Mouse (Mus musculus) gastrocnemius, adult 18-20 months (tissue): ENCODE results near the gene Arhgef17. TPM values are rescaled to one million over a fixed set of nuclear protein-coding genes. Genes with fewer than 3 reads are reported as not detected.

Experiments
- DNase-seq: peaks from one replicate; pipeline ENCODE4 v3.0.0; 2021; ENCODE audit warnings: low spot score
- total RNA-seq, 2 experiments: library from RNA; stranded (reverse); gene quantifications; 2 replicates each; pipeline ENCODE4 v1.2.3; 2021

The Arhgef17 gene
- total RNA-seq, 2 experiments from 2014 or later, result 32.1 to 35.5 TPM

- no peak for DNase-seq
These were observed 14.2 kb downstream of the Arhgef17 start for GRCm38 (mm10) chr7:100917751-100918150.

DNA sequence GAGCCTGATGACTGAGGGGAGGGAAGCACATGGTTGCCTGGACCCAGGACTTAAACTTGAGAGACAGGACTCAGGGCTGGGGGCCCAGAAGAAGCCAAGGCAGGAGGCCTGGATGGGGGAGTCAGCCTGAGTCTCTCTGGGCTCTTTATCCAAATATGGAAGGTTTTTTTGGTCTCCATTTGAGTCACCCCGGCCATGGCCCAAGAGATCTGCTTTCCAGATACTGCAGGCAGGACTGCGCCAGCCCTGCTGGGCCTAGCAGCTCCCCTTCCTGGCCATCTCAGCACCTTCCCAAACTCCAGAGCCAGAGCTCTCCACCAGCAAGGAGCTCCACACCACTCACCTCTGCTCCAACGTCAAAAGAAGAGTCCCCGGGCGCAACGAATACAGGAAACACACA, 15.4 kb downstream of the Arhgef17 start:
- DNase-seq, result no peak

GRCm38 (mm10) chr7:100915204-100915603, 16.7 kb downstream of the Arhgef17 start:
- DNase-seq, result no peak

- DNase-seq, result no peak
These were observed 20.1 kb downstream of the Arhgef17 start for GRCm38 (mm10) chr7:100911791-100912190.

GRCm38 (mm10) chr7:100911246-100911770, 20.6 kb downstream of the Arhgef17 start:
- DNase-seq, result no peak

GRCm38 (mm10) chr7:100908567-100908966, 23.3 kb downstream of the Arhgef17 start:
- no peak for DNase-seq

GRCm38 (mm10) chr7:100908061-100908460, 23.8 kb downstream of the Arhgef17 start:
- no peak for DNase-seq

DNA sequence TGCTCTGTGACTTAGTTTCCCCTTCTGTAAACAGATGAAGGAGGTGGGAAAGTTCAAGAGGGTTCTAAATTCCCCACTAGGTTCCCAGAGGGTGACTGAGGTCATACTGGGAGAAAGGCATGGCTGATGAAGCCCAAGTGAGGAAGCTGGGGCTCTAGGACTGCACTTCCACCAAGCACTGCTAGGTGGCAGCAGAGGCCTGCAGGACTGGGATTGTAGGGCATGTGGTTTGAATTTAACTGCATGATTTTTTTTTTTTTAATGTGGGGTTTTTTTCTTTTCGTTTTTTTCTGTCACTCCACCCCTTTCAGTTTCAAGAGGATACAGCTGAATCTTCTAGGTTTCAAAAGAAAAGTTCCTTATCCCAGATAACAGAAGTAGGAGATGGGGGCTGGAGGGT, 24.7 kb downstream of the Arhgef17 start:
- peak; percentile 86 for DNase-seq

GRCm38 (mm10) chr7:100906029-100906789, 25.7 kb downstream of the Arhgef17 start:
- DNase-seq, result no peak

DNA sequence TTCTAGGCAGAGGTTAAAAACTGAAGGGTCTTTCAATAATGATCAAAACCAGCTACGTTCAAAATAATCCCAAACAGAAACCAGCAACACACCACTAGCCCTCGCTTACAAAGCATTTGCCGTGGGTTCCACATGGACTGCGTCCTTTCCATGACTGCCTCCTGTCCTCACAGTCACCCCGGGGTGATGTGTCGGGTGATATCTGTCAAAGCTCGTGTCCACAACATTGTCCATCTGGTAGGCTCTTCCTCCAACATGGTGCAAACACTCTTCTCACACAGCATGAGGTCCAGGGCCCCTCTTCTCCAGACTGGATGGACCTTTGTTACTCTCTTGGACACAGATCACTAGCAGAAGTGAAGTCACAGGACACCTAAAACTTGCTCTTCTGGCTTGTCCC, 26.9 kb downstream of the Arhgef17 start:
- no peak for DNase-seq

DNA sequence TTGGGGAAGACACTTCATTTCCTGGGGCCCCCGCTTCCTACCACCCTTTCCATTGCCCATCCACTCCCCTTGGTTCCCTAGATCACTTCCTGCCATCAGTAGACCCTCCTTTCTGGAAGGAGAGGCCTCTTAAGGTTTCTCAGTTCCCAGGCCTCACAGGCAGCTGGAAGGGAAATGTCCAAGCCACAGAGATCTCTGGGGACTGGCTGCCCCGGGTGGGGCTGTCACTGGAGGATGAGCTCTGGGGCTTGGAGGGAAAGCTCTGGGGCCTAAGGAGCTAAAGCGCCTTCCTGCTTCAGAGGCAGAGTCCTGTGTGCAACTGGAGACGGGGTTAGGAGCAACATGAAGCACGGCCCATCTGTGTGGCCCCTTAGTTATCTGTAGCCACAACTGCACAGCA, 27.3 kb downstream of the Arhgef17 start:
- DNase-seq, result no peak

GRCm38 (mm10) chr7:100902451-100903137, 29.3 kb downstream of the Arhgef17 start:
- DNase-seq, result no peak

- DNase-seq, result no peak
These were observed 34.1 kb downstream of the Arhgef17 start for GRCm38 (mm10) chr7:100897828-100898227.

DNA sequence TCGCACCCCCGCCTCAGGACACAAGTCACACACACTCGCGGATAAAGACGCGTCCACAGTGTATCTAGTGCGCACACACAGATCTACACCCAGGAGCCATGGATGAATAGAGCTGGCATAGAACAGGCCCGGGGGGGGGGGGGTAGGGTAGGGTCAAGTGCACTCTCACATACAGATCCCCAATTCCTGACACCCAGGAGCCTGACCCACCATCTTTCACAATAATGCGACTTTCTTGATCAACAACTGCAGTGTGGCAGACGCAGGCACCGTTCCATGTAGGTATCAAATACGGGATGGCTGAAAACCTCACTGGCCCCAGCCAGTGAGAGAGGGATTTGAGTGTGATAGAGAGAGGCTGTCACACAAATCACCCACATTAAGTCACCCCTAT, 37.1 kb downstream of the Arhgef17 start:
- no peak for DNase-seq

GRCm38 (mm10) chr7:100894057-100894832, 37.7 kb downstream of the Arhgef17 start:
- DNase-seq, result no peak

DNA sequence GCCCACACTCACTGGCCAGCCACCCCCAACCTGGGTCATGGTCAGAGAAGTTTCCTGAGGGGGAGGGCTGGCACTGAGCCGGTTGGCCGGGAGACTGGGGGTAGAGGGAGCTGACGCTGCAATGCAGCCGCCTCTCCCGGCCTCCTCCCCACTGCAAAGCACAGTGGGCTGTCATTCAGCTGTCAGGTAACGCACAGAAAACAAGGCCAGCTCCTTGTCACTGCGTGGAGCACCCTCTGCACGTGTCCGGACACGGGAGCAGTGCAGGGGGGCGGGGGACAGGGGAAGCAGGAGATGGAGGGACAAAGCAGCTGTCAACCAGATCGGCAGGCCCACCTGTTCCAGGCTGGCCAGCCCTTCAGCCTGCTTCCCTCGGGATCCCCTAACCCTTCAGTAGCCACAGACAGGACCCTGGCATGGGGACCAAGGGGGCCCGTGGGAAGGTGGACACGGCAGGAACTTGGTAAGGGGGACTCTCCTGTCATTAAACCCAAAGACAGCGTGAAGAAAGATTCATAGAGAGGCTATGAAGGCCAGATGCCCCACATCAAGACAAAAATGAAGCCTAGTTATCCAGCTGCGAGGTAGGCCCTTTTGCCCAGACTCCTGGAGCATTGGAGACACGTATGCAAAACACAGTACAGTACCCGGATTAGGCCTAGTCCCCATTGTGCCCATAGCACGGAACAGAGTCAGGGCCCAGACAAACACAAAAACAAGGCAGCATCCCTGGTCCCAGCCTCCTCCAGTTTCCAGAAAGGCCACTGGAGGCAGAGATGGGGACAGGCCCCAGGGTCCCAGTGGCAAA, 38.5 kb downstream of the Arhgef17 start:
- DNase-seq, result no peak

DNA sequence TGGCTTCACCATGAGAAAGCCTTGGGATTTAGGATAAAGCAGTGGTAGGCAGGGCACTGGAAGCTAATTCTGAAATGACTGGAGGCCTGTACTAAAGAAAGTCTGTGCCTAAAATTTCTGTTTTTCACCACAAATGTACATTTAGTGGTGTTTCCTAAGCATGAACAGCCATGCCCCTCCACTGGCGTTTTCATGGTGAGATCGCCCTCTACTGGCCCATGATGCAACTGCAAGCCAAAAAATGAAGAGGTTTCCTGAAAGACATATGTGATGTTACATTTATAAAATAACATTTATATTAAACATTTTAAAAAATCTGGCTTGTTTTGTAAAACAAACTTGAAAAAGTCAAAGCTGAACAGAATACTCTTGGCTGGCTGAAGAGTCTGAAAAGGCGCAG, 45.4 kb downstream of the Arhgef17 start:
- DNase-seq, result peak; percentile 62

DNA sequence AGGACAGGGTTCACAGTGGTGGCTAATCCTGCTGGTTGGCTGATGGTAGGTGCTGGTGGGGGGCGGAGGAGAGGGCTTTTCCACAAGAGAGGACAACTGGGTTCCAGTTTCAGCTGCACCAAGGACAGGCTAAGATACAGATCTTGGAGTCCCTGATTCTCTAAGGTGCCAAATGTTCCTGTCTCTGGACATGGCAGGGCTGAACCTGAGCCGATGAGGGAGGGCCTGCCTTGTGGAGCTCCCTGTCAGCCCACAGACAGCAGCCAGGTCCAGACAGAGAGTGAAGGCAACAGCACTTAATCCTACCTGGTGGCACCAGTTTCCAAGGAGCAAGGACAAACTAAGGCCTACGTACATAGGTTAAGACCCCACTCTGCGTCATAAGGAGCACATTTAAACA, 47.4 kb downstream of the Arhgef17 start:
- peak; percentile 55 for DNase-seq

- no peak for DNase-seq
These were observed 50.0 kb downstream of the Arhgef17 start for GRCm38 (mm10) chr7:100881950-100882349.

DNA sequence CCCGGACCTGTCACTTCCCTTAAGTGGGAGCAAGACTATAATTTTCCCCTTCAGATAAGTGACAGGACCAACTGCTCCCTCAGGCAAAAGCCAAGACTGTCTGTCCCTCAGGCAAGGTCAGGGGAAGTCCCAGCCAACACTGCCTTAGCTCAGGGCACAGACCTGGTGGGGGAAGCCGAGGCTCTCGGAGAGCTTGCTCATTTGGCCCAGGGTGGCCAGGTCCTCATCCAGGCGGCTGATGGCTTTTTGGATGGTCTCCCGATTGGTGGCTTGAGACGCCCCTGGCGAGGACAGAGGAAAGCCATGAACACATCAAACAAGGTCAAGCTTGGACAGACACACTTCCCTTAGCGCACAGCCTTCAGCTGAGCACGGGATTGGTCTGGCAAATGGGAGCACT, 50.4 kb downstream of the Arhgef17 start:
- DNase-seq, result peak; percentile 89

DNA sequence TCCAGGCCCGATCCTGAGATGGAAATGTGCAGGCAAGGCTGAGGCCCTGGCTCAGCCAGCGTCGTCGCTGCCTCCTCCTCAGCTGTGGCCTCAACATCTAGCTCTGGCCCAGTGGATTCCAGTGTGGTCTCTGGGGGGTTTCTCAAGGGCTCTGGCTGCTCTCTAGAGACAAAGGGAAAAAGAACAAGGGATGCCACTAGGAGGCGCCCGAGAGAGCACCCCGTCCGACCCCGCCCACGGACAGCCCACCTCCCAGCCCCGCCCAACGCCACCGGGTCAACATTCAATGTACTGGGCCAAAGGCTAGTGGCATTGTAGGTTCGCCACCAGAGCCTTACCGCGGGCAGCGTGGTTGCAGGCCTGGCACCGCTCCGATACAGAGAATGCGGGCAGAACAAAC, 52.3 kb downstream of the Arhgef17 start:
- peak; percentile 59 for DNase-seq
